Mouse (Mus musculus) thymus, adult 2 months (tissue): ENCODE results near the gene Lrg1.

ENCODE experiments used
- CTCF ChIP-seq: fragments of 200-500 bp; IDR thresholded peaks from 2 replicates; pipeline ENCODE4 v1.5.1; 2012; ENCODE audit warnings: mild to moderate bottlenecking, control low read depth, low read length, moderate library complexity, borderline replicate concordance; ENCODE audit not compliant: control insufficient read depth, poor library complexity, insufficient read depth; ENCODE audit errors: extremely low read depth
- POLR2A ChIP-seq: fragments of 200-500 bp; IDR thresholded peaks from 2 replicates; pipeline ENCODE4 v1.6.1; 2012; ENCODE audit warnings: mild to moderate bottlenecking, low read length, control low read depth, moderate library complexity; ENCODE audit not compliant: control insufficient read depth, poor library complexity, insufficient read depth; ENCODE audit errors: extremely low read depth

- no peak for TF ChIP-seq POLR2A
- no peak for TF ChIP-seq CTCF
Observed at GRCm38 (mm10) chr17:56153643-56154042, 31.8 kb upstream of the Lrg1 start.
